Mouse (Mus musculus) thymus, adult 18-20 months (tissue): ENCODE results near the gene Gm13305.
"Not testable (repeated sequence)": the region's sequence is repeated elsewhere in the genome, so short reads cannot be mapped to it uniquely, and the experiment has no call there.

Experiments used
- DNase-seq, 2 experiments: peaks; one replicate each; pipeline ENCODE4 v3.0.0; 2022; ENCODE audit warnings: mixed read lengths in 2 of 2

Gene Gm13305

GRCm38 (mm10) chr4:42168503-42168902 is at the start of gene Gm13305:
TSS of gene Gm13305 (minus strand) at chr4:42168603.
- not testable (repeated sequence) for DNase-seq

GRCm38 (mm10) chr4:42184980-42185372 is 16.6 kb upstream of the Gm13305 start:
- DNase-seq: not testable (repeated sequence)

- not testable (repeated sequence) for DNase-seq
These were observed 16.0 kb upstream of the Gm13305 start for GRCm38 (mm10) chr4:42184324-42184979.

- not testable (repeated sequence) for DNase-seq
These were observed 15.1 kb upstream of the Gm13305 start for GRCm38 (mm10) chr4:42183234-42184197.

- DNase-seq: not testable (repeated sequence)
These were observed 9.8 kb upstream of the Gm13305 start for GRCm38 (mm10) chr4:42178243-42178642.

GRCm38 (mm10) chr4:42153136-42153535 is 15.3 kb downstream of the Gm13305 start, which contains the start of gene Gm13306:
TSS of gene Gm13306 (plus strand) at chr4:42153436.
- DNase-seq: not testable (repeated sequence)

- DNase-seq: not testable (repeated sequence)
These were observed 53.9 kb downstream of the Gm13305 start, which contains the start of gene Gm13304 for GRCm38 (mm10) chr4:42114517-42114916. TSS of gene Gm13304 (plus strand) at chr4:42114817.
